ENCODE assay signal across 24 mouse cellular contexts in genomic region chr1:145461128-145461527, GRCm38 (mm10).
"Had no signal": no experiment of that assay in that cellular context is flagged by ENCODE, and none has a peak within 500 bp of the region (broad histone marks: within the 10 kb centered on the region; RNA-seq: fewer than 3 reads in every experiment).

No protein-coding gene starts in this region.

- H3K4me1 ChIP-seq: heart, embryonic 10.5 days; heart, embryonic 12.5 days; hindbrain, embryonic 10.5 days; hindbrain, embryonic 12.5 days; intestine, embryonic 15.5 days; limb, embryonic 13.5 days; limb, embryonic 15.5 days had no signal

- H3K27me3 ChIP-seq: heart, embryonic 12.5 days; hindbrain, embryonic 12.5 days; intestine, embryonic 15.5 days; limb, embryonic 13.5 days; limb, embryonic 15.5 days had no signal

- H3K4me2 ChIP-seq: heart, embryonic 12.5 days; hindbrain, embryonic 12.5 days; hindbrain, embryonic 14.5 days; intestine, embryonic 15.5 days; limb, embryonic 13.5 days; limb, embryonic 15.5 days had no signal

- DNase-seq: gastrocnemius, adult 2 months; gastrocnemius, postnatal 10 days; gastrocnemius, postnatal 25 days; heart, adult 2 months; heart, postnatal 10 days; heart, postnatal 4 days; kidney, adult 18-20 months; kidney, adult 8-10 months; kidney, postnatal 10 days; kidney, postnatal 25 days; layer of hippocampus, adult 9-11 months; layer of hippocampus, postnatal 36 days; left cerebral cortex, postnatal 4 days had no signal

- ATAC-seq: hindbrain, embryonic 16.5 days; inflammation-experienced regulatory T-cells, adult 6 months; intestine, embryonic 15.5 days; intestine, postnatal 0 days had no signal

- H3K9me3 ChIP-seq: heart, embryonic 10.5 days; heart, embryonic 12.5 days; hindbrain, embryonic 10.5 days; hindbrain, embryonic 12.5 days; intestine, embryonic 15.5 days; limb, embryonic 13.5 days; limb, embryonic 15.5 days had no signal

- H3K27ac ChIP-seq: gastrocnemius, adult 2 months; heart, adult 2 months; heart, embryonic 10.5 days; hindbrain, embryonic 10.5 days; hindbrain, embryonic 12.5 days; hindbrain, embryonic 14.5 days; intestine, embryonic 15.5 days; limb, embryonic 13.5 days; limb, embryonic 15.5 days had no signal

- H3K4me3 ChIP-seq: gastrocnemius, adult 2 months; heart, adult 2 months; heart, embryonic 10.5 days; heart, embryonic 12.5 days; hindbrain, embryonic 10.5 days; hindbrain, embryonic 12.5 days; intestine, embryonic 15.5 days; limb, embryonic 13.5 days; limb, embryonic 15.5 days had no signal

- H3K9ac ChIP-seq: heart, embryonic 12.5 days; hindbrain, embryonic 12.5 days; hindbrain, embryonic 14.5 days; intestine, embryonic 15.5 days; limb, embryonic 13.5 days; limb, embryonic 15.5 days had no signal

- H3K36me3 ChIP-seq: heart, embryonic 10.5 days; heart, embryonic 12.5 days; hindbrain, embryonic 10.5 days; hindbrain, embryonic 12.5 days; intestine, embryonic 15.5 days; limb, embryonic 13.5 days; limb, embryonic 15.5 days had no signal
